Mouse (Mus musculus) lung, embryonic 14.5 days (tissue): Measurements from ENCODE around the gene Cd247. TPM values are rescaled to one million over a fixed set of nuclear protein-coding genes. Genes with fewer than 3 reads are reported as not detected.

Source experiments
- ATAC-seq: fragments of 200-750 bp; cut with Nextera tagmentation; 2 replicates; pipeline ENCODE4 v1.8.0; 2017; ENCODE audit warnings: mild to moderate bottlenecking, moderate TSS enrichment, moderate library complexity; ENCODE audit not compliant: insufficient read depth
- DNase-seq: peaks from one replicate; pipeline ENCODE4 v3.0.0-alpha.2; 2015
- H3K27ac ChIP-seq: fragments of 300-500 bp; sonication (generic); 2 replicates; pipeline ENCODE4 v1.5.1; 2014; ENCODE audit warnings: low read depth, mild to moderate bottlenecking, moderate library complexity
- H3K27me3 ChIP-seq: fragments of 300-500 bp; sonication (generic); 2 replicates; pipeline ENCODE4 v1.6.1; 2014; ENCODE audit warnings: low read length, control low read depth; ENCODE audit not compliant: insufficient read depth
- H3K36me3 ChIP-seq: fragments of 300-500 bp; sonication (generic); 2 replicates; pipeline ENCODE4 v1.6.1; 2014; ENCODE audit warnings: control low read depth; ENCODE audit not compliant: insufficient read depth
- H3K4me1 ChIP-seq: fragments of 300-500 bp; sonication (generic); 2 replicates; pipeline ENCODE4 v1.6.1; 2014; ENCODE audit warnings: antibody characterized with exemption, control low read depth; ENCODE audit not compliant: insufficient read depth
- H3K4me2 ChIP-seq: fragments of 300-500 bp; sonication (generic); 2 replicates; pipeline ENCODE4 v1.6.1; 2014; ENCODE audit warnings: mild to moderate bottlenecking
- H3K4me3 ChIP-seq: fragments of 300-500 bp; sonication (generic); 2 replicates; pipeline ENCODE4 v1.5.1; 2014; ENCODE audit warnings: low read depth, low read length
- H3K9ac ChIP-seq: fragments of 300-500 bp; sonication (generic); 2 replicates; pipeline ENCODE4 v1.6.1; 2014
- H3K9me3 ChIP-seq: fragments of 300-500 bp; sonication (generic); 2 replicates; pipeline ENCODE4 v1.6.1; 2016; ENCODE audit warnings: low read depth, low read length, control low read depth
- CTCF ChIP-seq: IDR thresholded peaks from 2 replicates; pipeline ENCODE4 v1.5.1; 2016; ENCODE audit warnings: antibody characterized with exemption, low read depth
- WGBS: fragments of 180-500 bp; shearing (Covaris S2); extraction: QIAGEN DNeasy Blood & Tissue Kit; methylation state at CpG from one replicate; pipeline ENCODE4 v1.1.7; 2014; 5-methylcytosine and 5-hydroxymethylcytosine counted together
- polyA plus RNA-seq: library from polyadenylated mRNA; unstranded; fragments of >200 nt; fragmentation: Nextera tagmentation; extraction: Ambion mirVana; gene quantifications from 2 replicates; pipeline ENCODE4 v1.2.1, GENCODE M21; 2014

Cd247 gene
- polyA plus RNA-seq, 1 experiment from 2014 or later = 1.5 TPM

DNA sequence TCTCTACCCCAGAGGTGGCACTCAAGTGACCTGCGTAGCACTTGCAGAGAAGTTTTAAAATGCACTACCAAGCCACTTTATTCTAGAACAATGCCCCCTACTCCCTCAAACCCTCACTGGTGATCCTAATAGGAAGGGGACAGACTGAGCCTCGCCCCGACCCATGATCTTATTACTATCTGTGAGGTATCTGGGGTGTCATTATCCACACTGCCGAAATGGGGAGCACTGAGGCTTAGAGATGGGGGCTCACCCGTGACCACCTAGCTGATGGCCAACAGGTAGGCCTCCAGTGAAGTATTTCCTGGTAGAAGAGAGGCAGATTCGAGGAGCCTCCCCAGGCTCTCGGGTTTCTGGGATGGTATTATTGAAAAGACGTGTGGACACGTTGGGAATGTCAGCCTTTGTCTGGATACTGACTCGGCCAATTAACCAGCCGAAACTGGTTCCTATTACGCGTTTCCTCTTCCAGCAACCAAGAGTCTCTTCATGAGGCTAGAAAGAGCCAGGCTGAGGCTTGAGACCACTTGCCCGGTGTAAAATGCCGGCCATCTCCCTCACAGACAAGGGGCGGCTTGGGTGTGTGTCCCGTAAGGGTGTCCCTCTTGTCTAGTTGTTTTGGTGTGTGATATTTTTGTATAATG, 22.7 kb upstream of the Cd247 start:
- H3K9me3 ChIP-seq = no peaks in the 10 kb centered on the region
- no peak for TF ChIP-seq CTCF
- H3K4me2 ChIP-seq = peak overlapping the region; percentile 88
- no peak for ATAC-seq
- 0 out of 2 replicates have a peak, but pooled peaks cover 3% of the 10 kb centered on the region for H3K27me3 ChIP-seq
- no peak overlapping the region for H3K9ac ChIP-seq
- DNase-seq = no peak
- WGBS = 84% methylated on average over 17 of the region's 17 CpGs
- H3K27ac ChIP-seq = no peak overlapping the region
- H3K4me3 ChIP-seq = peak overlapping the region; percentile 78; the same call in 1 of the 2 replicates
- H3K4me1 ChIP-seq = peaks cover 8% of the 10 kb centered on the region
- no peaks in the 10 kb centered on the region for H3K36me3 ChIP-seq

DNA sequence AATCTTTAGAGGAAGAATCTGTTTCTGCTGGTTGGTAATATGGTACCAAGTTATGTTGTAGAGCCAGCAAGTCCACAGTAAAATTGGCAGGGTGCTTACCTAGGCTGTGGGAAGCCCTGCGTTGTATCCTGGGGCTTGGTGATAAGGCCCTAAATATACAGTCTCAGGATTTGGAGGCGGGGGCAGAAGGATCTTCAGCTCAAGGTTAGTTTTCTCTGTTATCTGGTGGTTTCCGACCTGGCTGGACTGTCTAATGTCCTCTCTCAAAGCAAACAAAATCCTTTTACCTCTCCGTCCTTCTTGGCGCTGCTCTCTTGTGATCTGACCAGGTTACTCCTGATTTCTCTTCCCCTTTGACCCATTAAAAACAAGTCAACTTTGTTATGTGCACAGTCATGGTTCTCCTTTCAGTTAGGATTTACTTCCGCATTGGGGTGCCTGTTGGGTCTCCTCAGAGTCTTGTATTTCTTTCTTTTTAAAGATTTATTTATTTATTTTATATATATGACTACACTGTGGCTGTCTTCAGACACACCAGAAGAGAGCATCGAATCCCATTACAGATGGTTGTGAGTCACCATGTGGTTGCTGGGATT, 22.1 kb upstream of the Cd247 start:
- Histone ChIP-seq H3K4me1 (peaks cover 10% of the 10 kb centered on the region), H3K4me2 (peak overlapping the region; percentile 88; the same call in 1 of the 2 replicates), H3K9ac (no peak overlapping the region), H3K27ac (no peak overlapping the region), H3K4me3 (no peak overlapping the region), H3K36me3 (no peaks in the 10 kb centered on the region), H3K27me3 (0 out of 2 replicates have a peak, but pooled peaks cover 3% of the 10 kb centered on the region), H3K9me3 (no peaks in the 10 kb centered on the region)
- ATAC-seq (no peak), DNase-seq (no peak)
- TF ChIP-seq CTCF = no peak
- WGBS = 83% methylated on average over 7 of the region's 7 CpGs

DNA sequence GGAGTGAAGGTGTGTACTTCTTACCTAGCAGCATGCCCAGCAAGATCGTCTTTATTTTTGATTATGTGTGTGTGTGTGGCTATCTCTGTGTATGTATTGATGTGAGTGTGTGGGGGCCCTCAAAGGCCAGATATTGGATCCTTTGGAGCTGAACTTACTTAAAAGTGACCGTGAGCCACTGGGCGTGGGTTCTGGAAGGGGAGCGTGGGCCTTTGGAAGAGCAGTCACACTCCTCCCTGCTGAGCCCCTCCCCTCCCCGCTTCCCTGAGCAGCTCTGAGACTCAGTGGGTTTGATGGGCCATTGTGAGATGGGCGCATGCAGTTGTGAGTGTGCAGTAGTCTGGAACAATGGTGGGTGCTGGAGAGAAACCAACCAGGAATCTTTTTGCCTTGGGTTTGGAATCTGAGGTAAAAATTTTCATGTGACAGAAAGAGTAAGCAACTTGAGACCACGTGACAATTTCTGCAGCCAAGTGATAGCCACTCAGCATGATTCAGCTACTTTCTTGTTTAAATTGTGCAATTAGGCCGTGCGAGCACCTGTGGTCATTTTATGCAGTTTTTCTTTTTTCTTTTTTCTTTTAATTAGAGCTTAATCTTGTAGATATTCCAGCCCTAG, 19.5 kb upstream of the Cd247 start:
- H3K27ac ChIP-seq = peak overlapping the region; percentile 5; the same call in 1 of the 2 replicates
- no peak overlapping the region for H3K9ac ChIP-seq
- no peaks in the 10 kb centered on the region; the same call in 1 of the 2 replicates for H3K36me3 ChIP-seq
- TF ChIP-seq CTCF = no peak
- no peak for ATAC-seq
- 0 out of 2 replicates have a peak, but pooled peaks cover 3% of the 10 kb centered on the region for H3K27me3 ChIP-seq
- no peak overlapping the region for H3K4me3 ChIP-seq
- 69% methylated on average over 9 of the region's 9 CpGs for WGBS
- no peak for DNase-seq
- peaks cover 11% of the 10 kb centered on the region for H3K4me1 ChIP-seq
- H3K4me2 ChIP-seq = peak overlapping the region; percentile 24; the same call in 1 of the 2 replicates
- H3K9me3 ChIP-seq = no peaks in the 10 kb centered on the region

DNA sequence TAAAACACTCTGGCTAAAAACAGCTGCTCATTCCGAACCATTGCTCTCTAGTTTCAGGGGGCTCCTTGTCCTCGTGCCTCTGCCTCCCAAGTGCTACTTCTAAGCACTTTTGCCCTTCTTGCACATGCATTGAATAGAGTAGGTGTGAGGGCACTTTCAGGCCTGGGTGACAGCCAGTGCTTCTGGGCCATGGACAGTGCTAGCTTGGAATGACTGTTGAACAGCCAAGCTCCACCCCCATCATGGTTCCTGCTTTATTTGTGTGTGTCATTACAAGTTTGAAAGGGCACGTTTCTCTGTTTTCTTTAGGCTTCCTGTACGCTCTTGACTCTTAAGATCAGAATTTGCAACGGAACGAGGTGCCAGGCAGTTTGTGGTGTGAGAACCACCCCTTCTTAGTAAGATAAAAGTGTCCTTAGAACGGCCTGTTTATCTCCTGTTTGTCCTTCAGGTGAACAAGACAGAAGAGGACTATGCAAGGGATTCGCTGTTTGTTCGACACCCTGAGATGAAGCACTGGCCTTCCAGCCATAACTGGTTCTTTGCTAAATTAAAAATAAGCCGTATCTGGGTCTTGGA, 18.2 kb upstream of the Cd247 start:
- Histone ChIP-seq H3K9me3 (no peaks in the 10 kb centered on the region), H3K9ac (no peak overlapping the region), H3K4me1 (0 out of 2 replicates have a peak, but pooled peaks cover 3% of the 10 kb centered on the region), H3K4me3 (no peak overlapping the region), H3K4me2 (0 out of 2 replicates have a peak overlapping the region, but pooled peaks have one; percentile 13), H3K36me3 (no peaks in the 10 kb centered on the region; the same call in 1 of the 2 replicates), H3K27me3 (no peaks in the 10 kb centered on the region), H3K27ac (no peak overlapping the region)
- DNase-seq = no peak
- 70% methylated on average over 10 of the region's 10 CpGs for WGBS
- no peak for TF ChIP-seq CTCF
- ATAC-seq = no peak

DNA sequence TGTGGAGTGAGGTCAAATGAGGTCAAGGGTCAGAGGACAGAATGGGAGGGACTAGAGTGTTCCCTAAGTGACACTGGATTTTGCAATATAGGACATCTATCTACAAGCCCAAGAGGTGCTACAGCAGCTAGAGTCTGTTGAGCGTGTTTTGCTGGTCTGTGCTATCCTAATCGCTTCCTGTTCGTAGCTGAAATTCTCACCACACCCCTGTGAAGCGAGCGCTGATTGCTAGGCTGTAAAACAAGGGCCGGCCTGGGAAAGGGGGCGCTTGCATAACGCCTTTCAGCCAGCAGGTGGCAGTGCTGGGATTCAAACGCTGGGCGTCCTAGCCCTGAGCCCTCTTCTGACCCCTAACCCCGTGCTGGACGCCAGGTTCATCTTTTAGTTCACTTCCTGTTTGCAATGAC, 17.0 kb upstream of the Cd247 start:
- WGBS = 2% methylated on average over 12 of the region's 12 CpGs
- DNase-seq (peak; percentile 90), ATAC-seq (peak; percentile 77; the same call in 1 of the 2 replicates)
- Histone ChIP-seq H3K9me3 (no peaks in the 10 kb centered on the region), H3K9ac (no peak overlapping the region), H3K36me3 (no peaks in the 10 kb centered on the region; the same call in 1 of the 2 replicates), H3K27ac (no peak overlapping the region), H3K27me3 (no peaks in the 10 kb centered on the region), H3K4me2 (peak overlapping the region; percentile 37), H3K4me1 (0 out of 2 replicates have a peak, but pooled peaks cover 3% of the 10 kb centered on the region), H3K4me3 (0 out of 2 replicates have a peak overlapping the region, but pooled peaks have one; percentile 5)
- TF ChIP-seq CTCF = peak; percentile 92

DNA sequence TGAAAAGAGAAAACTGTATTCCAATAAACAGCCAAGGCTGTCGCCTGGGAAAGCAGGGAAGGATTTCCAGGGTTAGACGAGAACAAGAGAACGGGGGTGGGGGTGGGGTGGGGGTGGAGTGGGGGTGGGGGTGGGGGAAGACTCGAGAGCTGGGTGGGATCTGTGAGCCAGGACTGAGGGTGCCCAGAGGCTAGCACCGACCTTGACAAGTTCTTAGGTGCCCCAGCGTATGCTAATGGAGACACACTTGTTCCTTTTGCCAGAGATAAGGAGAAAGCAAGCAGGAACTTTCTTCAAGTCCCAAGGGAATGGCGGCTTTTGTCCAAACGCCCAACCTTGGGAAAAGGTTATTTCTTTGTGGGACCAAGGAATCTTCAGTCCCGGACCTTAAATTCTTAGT, 16.5 kb upstream of the Cd247 start:
- TF ChIP-seq CTCF = no peak
- 52% methylated on average over 9 of the region's 9 CpGs for whole genome bisulfite sequencing
- no peak overlapping the region for H3K4me3 ChIP-seq

More for the DNA sequence above, 16.5 kb upstream of the Cd247 start:
- H3K27ac ChIP-seq = no peak overlapping the region
- no peak overlapping the region for H3K9ac ChIP-seq
- H3K27me3 ChIP-seq = no peaks in the 10 kb centered on the region
- peak overlapping the region; percentile 37 for H3K4me2 ChIP-seq
- DNase-seq (no peak), ATAC-seq (no peak)
- no peaks in the 10 kb centered on the region; the same call in 1 of the 2 replicates for H3K36me3 ChIP-seq
- H3K9me3 ChIP-seq = no peaks in the 10 kb centered on the region
- H3K4me1 ChIP-seq = 0 out of 2 replicates have a peak, but pooled peaks cover 3% of the 10 kb centered on the region
